Mouse (Mus musculus) fat pad, adult 2 months (tissue): ENCODE measurements around the gene Hdac5.
"Not testable (repeated sequence)": the region's sequence is repeated elsewhere in the genome, so short reads cannot be mapped to it uniquely, and the experiment has no call there.

Experiments
- DNase-seq: peaks from one replicate; pipeline ENCODE4 v3.0.0-alpha.2; 2011; ENCODE audit warnings: low read depth, low spot score; ENCODE audit errors: extremely low read depth

The Hdac5 gene

DNA sequence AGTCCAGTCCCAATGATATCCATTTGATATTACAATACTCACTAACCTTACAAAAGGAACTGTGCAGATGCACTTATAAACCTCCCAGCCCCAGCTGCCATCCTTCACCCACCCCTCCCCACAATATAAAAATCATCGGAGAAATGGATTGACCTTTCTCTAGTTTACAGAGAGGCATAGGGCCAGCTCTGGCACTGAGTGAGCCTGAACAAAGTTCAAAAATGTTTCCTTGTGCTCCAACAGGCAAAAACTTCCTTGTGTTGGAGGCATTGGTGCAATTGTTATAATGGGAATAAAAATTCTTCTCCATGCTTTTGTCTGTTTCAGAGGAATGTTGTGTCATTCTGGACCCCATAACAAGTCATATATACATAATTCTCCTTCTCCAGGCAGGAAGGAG is 43.7 kb downstream of the Hdac5 start:
- DNase-seq = no peak

DNA sequence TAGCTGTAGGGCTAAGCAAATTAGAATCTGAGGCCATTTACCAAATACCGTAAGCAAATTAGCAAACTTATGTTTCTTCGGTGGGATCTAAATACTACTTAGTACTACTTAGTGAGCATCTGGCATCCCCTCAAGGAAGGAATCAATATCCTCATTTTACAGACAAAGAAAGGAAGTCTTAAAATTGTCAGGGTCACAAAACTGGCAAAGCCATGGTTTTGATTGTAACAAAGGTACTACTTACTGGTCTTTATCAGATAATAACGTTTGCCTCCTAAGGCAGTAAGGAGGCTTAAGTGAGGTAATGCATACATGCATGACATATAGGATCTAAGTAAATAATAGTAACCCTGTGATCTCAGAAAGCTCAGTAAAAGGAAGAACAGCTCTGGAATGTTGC is 44.3 kb downstream of the Hdac5 start:
- no peak for DNase-seq

DNA sequence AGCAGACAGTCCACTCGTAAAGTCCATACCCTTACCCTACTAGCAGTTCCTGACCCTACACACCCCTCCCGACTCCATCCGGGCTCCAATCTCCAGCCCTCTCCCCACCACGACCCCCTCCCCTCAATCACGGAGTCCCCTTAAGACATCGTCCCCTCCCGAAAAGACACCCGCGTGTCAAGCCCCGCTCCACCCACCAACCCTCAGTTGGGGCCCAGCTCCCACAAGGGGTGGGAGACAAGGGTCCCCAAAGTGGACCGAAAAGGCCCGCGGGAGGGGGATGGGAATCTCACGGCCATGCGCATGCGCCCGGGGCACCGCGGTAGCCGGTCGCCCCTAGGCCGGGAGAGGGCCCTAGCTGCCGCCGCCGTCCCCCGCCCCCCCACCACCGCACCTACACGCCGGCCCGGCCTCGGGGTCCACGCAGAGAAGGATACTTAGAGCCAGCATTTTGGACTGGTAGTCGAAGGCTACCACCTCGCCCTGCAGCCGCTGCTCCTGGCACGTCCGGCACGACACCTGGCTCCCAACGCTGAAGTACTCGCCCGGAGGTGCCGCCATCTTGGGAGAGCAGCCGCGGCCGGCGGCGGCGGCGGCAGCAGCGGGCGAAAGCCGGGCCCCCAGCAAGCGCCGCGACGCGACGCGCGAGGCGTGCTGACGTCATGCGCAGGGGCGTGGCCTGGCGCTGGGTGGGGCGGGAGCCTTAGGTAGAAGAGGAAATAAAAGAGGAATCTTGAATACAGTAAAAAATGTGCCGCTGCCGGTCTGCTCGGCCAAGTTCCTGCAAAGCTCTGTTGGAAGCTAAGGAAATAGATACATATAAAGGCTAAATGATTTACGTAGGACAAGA is 45.1 kb downstream of the Hdac5 start, which contains the start of gene Lsm12:
Gene Lsm12, minus strand, starts transcription at position 651 of the 850 bp plus-strand sequence.
- no peak for DNase-seq

DNA sequence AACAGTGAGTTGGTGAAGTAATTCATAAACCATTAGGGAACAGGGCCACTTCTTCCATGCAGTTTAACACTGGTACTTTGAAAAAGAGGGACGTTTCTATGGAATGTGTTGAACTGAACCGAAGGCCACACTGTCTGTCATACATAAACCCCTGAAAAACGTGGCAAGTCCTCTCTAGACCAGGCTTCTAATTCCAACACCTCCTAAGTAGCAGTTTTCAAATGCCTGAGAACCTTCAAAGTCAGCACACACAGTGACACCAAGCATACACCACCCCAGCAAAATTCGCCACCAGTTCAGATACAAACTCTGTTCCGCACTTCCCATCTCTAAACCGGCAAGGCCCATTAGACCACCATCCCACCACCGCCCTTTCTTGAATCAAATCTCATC is 45.7 kb downstream of the Hdac5 start:
- DNase-seq = no peak

DNA sequence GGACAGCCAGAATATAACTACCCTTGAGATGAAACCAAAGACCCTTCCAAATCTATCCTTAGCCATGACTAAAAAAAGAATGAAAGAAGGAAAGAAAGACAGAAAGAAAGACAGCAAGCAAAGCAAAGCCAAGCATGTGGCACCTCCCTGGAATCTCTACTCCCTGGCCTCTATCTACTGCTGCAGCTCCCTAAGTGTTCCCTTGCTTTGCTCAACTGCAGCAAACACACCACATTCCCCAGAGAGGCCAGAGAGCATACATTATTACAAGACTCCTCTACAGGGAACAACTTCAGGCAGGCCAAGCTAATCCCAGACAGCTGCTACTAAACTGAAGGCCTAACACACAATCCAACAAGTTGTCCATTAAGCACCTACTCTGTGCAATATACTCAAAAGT is 50.1 kb downstream of the Hdac5 start:
- DNase-seq = no peak

DNA sequence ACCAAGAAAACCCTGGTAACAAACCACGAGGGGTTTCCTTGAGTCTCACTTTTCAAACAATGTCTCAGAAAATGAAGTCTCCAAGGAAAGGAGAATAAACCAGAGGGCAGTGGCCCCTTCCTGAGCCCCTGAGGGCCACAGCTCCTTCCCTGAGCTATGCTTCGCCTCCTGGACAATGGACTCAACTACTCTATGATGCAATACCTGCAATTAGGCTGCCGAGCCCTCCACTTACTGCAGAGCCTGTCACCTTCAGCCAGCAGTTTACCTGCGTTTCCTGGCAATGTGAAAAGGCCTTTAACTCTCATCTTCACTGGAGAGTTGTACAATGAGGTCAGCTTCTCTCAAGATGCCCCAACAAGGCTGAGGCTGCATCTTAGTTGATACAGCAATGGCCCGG is 61.3 kb downstream of the Hdac5 start:
- no peak for DNase-seq

DNA sequence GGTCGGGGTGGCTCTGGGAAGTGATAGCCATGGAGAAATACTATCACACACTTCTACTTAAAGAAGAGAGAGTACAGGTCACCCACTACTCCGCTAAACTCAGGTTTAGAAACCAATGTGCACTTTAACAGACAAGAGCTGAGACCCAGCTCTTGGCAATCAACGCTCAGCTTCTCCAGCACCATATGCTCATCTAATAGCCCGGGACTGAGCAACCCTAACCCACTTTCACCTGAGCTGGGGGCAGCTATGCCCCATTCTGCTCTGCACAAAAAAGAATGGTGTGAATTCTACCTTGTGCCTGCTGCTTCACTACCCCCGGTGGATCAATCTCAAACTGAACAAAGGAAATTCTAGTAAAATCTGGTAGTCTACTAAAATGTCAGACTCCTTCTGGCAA is 62.4 kb downstream of the Hdac5 start:
- DNase-seq = no peak

DNA sequence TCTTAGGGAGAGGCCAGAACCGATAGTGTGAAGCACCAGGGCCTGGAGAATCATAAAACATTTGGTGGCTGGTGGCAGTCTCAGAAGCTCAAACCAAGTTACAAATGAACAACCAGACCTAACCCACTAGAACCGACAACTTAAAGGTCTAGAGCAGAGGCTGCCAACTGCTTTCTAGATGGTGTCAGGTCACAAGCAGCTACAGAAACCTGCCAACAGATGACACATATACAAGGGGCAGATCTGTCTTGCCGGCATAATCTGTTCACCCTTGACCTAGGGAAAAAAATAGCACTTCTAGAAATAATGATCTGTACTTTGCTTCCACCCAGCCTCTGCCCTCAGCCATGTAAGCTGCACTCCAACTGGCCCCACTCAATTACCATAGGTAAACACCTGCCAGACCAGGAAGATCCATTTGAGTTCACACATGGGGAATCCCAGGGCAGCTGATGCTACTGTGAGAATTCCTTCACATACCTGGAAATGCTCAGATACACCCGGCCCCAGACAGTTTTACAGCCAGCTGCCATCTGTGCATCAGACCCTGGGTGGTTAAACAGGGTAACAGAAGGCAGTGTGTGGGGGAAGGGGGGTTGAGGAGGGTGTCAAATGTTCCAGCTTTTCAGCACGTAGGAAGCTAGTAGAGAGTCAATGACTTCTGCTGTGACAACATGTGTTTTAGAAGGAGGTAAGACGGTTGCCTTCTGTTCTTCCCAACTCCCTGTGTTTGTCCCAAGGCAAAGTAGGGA is 63.8 kb downstream of the Hdac5 start:
- no peak for DNase-seq

DNA sequence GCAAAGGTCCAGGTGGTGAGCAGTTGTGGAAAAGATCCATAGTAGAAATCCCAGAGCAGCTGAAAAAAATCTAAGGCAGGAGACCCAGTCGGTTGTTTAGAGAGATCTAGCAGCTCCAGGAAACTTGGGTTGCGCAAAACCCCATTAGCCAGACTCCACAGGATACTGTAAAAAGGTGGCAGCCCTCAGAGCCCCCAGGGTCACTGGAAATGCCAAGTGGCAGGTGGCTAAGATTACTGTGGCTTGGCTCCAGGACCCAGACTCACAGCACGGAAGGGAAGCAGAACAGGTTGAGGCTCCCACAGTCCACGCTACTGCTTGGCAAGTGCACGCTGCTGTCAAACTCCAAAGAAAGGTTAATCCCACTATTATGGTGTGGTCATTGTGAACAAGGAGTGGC is 70.2 kb downstream of the Hdac5 start:
- peak; percentile 73 for DNase-seq

DNA sequence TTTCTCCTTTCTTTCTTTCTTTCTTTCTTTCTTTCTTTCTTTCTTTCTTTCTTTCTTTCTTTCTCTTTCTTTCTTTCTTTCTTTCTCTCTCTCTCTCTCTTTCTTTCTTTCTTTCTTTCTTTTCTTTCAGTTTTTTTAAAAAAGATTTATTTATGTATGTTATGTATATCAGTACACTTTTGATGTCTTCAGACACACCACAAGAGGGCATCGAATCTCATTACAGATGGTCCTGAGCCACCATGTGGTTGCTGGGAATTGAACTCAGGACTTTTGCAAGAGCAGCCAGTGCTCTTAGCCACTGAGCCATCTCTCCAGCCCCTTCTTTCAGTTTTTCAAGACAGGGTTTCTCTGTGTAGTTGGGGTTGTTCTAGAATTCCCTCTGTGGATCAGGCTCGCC is 71.9 kb downstream of the Hdac5 start:
- DNase-seq = not testable (repeated sequence)

DNA sequence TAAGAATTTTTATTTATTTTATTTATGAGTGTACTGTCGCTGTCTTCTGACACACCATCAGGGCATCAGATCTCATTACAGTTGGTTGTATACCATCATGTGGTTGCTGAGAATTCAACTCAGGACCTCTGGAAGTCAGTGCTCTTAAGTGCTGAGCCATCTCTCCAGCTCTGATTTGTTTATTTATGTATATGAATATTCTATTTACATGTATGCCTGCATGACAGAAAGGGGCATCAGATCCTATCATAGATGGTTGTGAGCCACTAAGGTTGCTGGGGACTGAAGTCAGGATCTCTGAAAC is 73.2 kb downstream of the Hdac5 start:
- no peak for DNase-seq

DNA sequence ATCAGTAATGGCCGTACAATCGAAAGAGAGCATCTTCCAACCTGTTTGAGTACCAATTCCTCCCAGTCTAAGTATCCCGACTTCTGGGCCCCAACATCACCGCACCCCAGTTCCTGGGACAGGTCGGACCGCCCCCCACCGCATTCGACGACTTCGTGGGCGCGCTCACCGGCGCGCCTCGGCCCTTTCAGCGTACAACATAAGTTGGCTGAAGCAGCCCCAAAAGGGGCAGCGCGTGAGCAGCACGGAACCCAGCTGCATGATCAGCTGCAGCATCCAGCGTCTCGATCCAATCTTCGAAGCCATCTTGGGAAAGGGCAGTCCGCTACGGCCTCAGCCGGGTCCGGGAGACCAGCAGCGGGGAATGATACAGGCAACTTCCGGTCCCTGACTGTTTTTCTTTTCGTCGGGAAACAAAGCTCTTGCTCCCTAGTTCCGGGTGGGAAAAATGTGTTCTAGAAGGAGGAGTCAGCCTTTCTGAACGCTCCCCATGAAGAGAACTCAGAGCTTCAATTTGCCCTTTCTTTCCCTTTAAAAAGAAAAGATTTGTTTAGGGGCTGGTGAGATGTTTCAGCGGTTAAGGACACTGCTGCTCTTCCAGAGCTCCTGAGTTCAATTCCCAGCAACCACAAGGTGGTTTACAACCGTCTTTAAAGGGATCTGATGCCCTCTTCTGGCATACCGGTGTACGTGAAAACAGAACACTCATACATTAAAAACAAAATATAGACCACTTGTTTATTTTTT is 73.8 kb downstream of the Hdac5 start, which contains the start of gene Tmem101:
Gene Tmem101, minus strand, starts transcription at position 366 of the 747 bp plus-strand sequence.
- DNase-seq = peak; percentile 61

DNA sequence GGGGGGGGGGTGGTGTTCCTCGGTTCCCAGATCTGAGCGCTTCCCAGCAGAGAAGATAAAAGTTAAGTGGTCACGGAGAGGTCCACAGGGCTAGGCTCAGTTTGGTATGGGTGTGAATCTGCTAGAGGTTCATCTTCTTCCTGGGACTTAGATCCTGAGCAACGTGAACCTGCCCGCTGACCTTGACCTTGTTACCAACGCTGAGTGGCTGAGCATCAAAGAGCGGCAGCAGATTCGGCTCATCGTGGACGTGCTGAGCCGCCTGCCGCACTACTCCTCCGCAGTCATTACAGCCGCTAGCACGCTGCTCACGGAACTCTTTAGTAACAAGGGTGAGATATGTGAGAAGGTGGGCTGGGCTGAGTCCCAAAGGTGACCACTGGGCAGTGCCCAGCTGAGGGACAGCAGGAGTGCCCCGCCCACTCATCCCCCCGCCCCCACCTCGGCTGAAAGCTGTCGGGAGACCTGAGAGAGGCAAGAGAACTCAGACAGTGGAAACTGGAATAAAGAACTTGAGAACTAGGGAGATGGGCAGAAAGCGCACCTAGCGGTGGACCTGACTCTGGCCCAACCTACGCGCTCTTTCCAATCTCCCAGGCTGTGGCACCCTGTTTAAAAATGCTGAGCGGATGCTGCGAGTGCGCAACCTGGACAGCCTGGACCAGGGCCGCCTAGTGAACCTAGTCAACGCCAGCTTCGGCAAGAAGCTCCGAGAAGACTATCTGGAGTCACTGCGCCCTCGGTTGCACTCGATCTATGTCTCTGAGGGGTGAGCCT is 82.6 kb downstream of the Hdac5 start:
- DNase-seq = no peak

DNA sequence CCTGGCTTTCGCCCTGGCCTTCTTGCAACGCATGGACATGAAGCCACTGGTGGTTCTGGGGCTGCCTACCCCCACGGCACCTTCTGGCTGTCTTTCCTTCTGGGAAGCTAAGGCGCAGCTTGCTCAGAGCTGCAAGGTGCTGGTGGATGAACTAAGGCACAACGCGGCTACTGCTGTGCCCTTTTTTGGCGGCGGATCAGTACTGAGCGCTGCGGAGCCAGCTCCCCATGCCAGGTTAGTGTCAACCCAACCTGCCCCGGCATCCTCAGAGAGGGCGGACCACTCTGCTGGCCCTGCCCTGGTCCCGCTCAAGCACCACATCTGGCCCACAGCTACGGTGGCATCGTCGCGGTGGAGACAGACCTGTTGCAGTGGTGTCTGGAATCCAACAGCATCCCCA is 83.4 kb downstream of the Hdac5 start:
- DNase-seq = no peak

DNA sequence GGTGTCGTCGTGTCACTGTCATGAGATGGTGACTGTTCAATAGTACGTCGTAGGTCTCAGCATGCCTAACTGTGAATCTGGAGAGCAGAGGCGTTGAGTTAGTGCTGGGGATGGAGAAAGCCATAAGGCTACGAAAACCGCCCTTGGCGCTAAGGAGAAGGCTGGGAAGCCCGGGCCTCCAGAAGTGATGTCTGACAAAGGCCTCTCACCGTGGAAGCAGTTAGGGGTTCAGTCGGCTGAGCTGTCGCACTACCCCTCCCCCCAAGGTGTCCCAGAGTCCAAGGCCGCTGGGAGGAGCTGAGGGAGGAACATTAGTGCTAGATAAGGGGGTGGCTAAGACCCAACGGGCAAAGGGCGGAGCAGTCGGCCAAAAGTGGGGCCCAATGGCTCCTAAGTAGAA is 84.0 kb downstream of the Hdac5 start:
- no peak for DNase-seq

DNA sequence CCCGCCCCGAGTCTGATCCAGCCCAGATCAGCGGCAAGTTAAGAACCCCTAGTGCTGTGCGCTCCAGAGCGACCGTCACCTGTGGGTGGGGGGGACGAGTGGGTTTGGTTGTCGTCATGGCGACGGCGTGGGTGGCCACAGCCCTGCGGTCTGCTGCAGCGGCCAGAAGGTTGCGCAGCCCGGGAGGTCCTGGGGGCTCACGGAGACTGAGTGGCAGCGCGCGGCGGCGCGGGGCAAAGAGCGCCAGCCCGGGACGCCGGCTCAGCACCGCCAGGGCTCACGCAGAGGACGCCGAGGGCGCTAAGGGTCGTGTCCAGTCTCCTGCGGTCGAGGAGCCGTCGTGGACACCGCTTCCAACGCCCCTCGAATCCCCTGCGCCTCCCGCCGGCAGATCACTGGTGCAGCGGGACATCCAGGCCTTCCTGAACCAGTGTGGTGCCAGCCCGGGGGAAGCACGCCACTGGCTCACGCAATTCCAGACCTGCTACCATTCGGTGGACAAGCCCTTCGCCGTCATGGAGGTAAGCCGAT is 84.4 kb downstream of the Hdac5 start, which contains the start of gene Nags:
Gene Nags, plus strand, starts transcription at position 43 of the 531 bp plus-strand sequence.
- DNase-seq = no peak

DNA sequence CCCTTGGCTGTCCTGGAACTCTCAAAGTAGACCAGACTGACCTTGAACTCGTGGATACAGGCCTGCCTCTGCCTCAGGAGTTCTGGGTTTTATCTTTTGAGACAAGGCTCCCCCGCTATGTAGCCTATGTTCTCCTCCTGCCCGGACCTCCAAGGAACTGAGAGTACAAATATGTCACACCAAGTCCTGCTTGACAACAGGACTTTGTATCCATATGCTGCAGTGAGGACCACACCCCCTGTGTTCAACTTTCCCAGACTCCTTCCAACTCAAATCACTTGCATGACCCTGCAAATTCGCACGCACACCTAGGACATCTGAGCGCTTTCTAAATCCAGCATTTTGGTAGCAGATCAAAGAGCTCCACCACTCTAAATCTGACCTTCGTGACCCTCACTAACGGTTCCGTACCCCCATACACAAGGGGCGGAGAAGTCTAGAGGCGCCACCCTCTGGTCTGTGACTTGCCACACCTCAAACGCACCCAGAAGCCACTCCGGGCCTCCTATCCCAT is 85.0 kb downstream of the Hdac5 start:
- no peak for DNase-seq
